Mouse (Mus musculus) midbrain, embryonic 13.5 days (tissue): Measurements from ENCODE around the gene Naga. TPM values are rescaled to one million over a fixed set of nuclear protein-coding genes. Genes with fewer than 3 reads are reported as not detected.
A peak's percentile ranks its signal among the peaks of the same experiment; 100 is the strongest.

Experiments used
- ATAC-seq: fragments of 200-750 bp; cut with Nextera tagmentation; 2 replicates; pipeline ENCODE4 v1.8.0; 2017; ENCODE audit warnings: mild to moderate bottlenecking, moderate TSS enrichment, moderate library complexity
- H3K27ac ChIP-seq: fragments of 300-500 bp; sonication (generic); 2 replicates; pipeline ENCODE4 v1.5.1; 2015; ENCODE audit warnings: inconsistent platforms, mild to moderate bottlenecking, moderate library complexity
- H3K27me3 ChIP-seq: fragments of 300-500 bp; sonication (generic); 2 replicates; pipeline ENCODE4 v1.6.1; 2015; ENCODE audit warnings: mild to moderate bottlenecking, inconsistent platforms
- H3K36me3 ChIP-seq: fragments of 300-500 bp; sonication (generic); 2 replicates; pipeline ENCODE4 v1.6.1; 2015; ENCODE audit warnings: mild to moderate bottlenecking, inconsistent platforms
- H3K4me1 ChIP-seq: fragments of 300-500 bp; sonication (generic); replicated peaks from 2 replicates; pipeline ENCODE4 v1.6.1; 2015; ENCODE audit warnings: inconsistent platforms
- H3K4me2 ChIP-seq: fragments of 300-500 bp; sonication (generic); replicated peaks from 2 replicates; pipeline ENCODE4 v1.6.1; 2015; ENCODE audit warnings: moderate library complexity, mild to moderate bottlenecking, inconsistent platforms
- H3K4me3 ChIP-seq: fragments of 300-500 bp; sonication (generic); replicated peaks from 2 replicates; pipeline ENCODE4 v1.5.1; 2015; ENCODE audit warnings: mild to moderate bottlenecking, inconsistent platforms
- H3K9ac ChIP-seq: fragments of 300-500 bp; sonication (generic); replicated peaks from 2 replicates; pipeline ENCODE4 v1.6.1; 2015; ENCODE audit warnings: mild to moderate bottlenecking, inconsistent platforms
- H3K9me3 ChIP-seq: fragments of 300-500 bp; sonication (generic); 2 replicates; pipeline ENCODE4 v1.6.1; 2016; ENCODE audit warnings: mild to moderate bottlenecking, inconsistent platforms
- whole genome bisulfite sequencing: fragments of 180-500 bp; shearing (Covaris S2); methylation state at CpG from one replicate; pipeline ENCODE4 v1.1.7; 2015; 5-methylcytosine and 5-hydroxymethylcytosine counted together
- polyA plus RNA-seq: library from polyadenylated mRNA; unstranded; fragments of >200 nt; fragmentation: Nextera tagmentation; extraction: Ambion mirVana; gene quantifications from 2 replicates; pipeline ENCODE4 v1.2.1, GENCODE M21; 2015

Gene Naga
- polyA plus RNA-seq = 18.1 and 22.7 TPM in 2 replicates

DNA sequence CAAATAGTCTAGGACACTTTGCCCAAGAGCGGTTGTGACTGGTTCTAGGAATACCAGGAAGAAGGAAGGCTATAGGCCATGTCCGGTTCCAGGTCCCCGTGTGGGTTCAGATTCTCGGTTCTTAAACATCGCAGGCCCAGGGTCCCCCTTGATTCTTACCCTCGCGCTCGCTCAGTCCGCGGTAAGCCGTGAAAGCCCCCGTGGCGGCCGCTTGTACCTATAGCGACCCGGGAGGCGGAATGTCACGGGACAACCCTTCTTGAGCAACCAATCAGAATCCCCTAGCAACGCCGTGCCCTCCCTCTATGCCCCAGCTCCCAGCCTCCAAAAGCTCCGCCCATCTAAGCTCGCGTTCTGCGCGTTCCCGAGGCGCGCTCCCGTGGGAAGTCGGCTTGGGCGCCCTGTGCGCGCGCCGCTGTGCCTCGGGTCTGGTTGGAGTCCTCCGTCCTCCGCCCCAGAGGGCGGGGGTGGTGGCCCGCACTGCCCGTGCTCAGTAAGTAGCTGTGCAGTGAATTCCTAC is at the start of gene Naga, which contains the start of the genes Pheta2 and Smdt1:
Gene Naga, minus strand, starts transcription at position 333 of the 520 bp plus-strand sequence.
Gene Pheta2, plus strand, starts transcription at position 350 of the 520 bp plus-strand sequence.
Gene Smdt1, plus strand, starts transcription at position 367 of the 520 bp plus-strand sequence.
- Histone ChIP-seq H3K9ac (peak within 1 kb of the TSS; percentile 67), H3K27ac (0 out of 2 replicates have a peak within 1 kb of the TSS, but pooled peaks have one; percentile 5), H3K4me1 (peaks cover 29% of the 10 kb centered on the region), H3K9me3 (no peaks in the 10 kb centered on the region), H3K4me2 (peak within 1 kb of the TSS; percentile 66), H3K27me3 (peaks cover 24% of the 10 kb centered on the region), H3K4me3 (peak within 1 kb of the TSS; percentile 54), H3K36me3 (peaks cover 18% of the 10 kb centered on the region)
- ATAC-seq = peak; percentile 84
- WGBS = under 1% methylated on average over 41 of the region's 41 CpGs

GRCm38 (mm10) chr15:82385729-82386128 is 47.0 kb upstream of the Naga start:
- Histone ChIP-seq H3K9me3 (no peaks in the 10 kb centered on the region), H3K27ac (no peak overlapping the region), H3K4me1 (peaks cover 5% of the 10 kb centered on the region), H3K36me3 (no peaks in the 10 kb centered on the region), H3K27me3 (no peaks in the 10 kb centered on the region), H3K4me2 (no peak overlapping the region), H3K9ac (no peak overlapping the region), H3K4me3 (no peak overlapping the region)
- no peak for ATAC-seq
- WGBS = 92% methylated on average over 2 of the region's 2 CpGs

DNA sequence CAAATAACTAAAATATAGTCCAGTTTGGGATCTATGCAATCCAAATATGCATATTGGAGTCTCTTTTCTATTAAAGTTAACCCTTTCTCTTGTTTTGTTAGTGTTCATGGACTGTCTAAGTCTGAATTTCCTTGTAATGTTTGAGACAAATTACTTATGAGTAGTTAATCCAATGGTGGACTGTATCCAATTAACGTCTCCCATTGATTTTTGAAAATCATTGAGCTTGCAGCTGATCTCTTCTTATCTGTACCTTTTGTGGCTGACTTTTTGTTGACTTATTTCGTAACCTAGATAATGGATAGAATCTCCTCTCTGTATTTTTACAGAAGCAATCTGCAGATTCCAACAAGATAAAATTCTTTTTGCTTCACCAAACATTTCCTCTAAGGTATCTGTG is 43.7 kb upstream of the Naga start:
- Histone ChIP-seq H3K27me3 (no peaks in the 10 kb centered on the region), H3K4me3 (no peak overlapping the region), H3K9ac (no peak overlapping the region), H3K36me3 (no peaks in the 10 kb centered on the region), H3K4me1 (peaks cover 9% of the 10 kb centered on the region), H3K9me3 (no peaks in the 10 kb centered on the region), H3K4me2 (no peak overlapping the region), H3K27ac (no peak overlapping the region)
- WGBS = 91% methylated on average over 2 of the region's 2 CpGs
- no peak for ATAC-seq

GRCm38 (mm10) chr15:82380714-82381062 is 42.0 kb upstream of the Naga start:
- H3K27ac ChIP-seq = no peak overlapping the region
- 0 out of 2 replicates have a peak, but pooled peaks have one; percentile 20 for ATAC-seq
- H3K4me1 ChIP-seq = peaks cover 16% of the 10 kb centered on the region
- 0 out of 2 replicates have a peak overlapping the region, but pooled peaks have one; percentile 44 for H3K9ac ChIP-seq
- H3K36me3 ChIP-seq = no peaks in the 10 kb centered on the region
- 31% methylated on average over 7 of the region's 7 CpGs for WGBS
- peak overlapping the region; percentile 59 for H3K4me2 ChIP-seq
- peak overlapping the region; percentile 33 for H3K4me3 ChIP-seq
- no peaks in the 10 kb centered on the region for H3K27me3 ChIP-seq
- no peaks in the 10 kb centered on the region for H3K9me3 ChIP-seq

GRCm38 (mm10) chr15:82379871-82380713 is 41.4 kb upstream of the Naga start, which contains the start of gene Cyp2d22:
TSS of gene Cyp2d22 (minus strand) at chr15:82380260.
- H3K27ac ChIP-seq = no peak within 1 kb of the TSS
- H3K36me3 ChIP-seq = no peaks in the 10 kb centered on the region
- peak within 1 kb of the TSS; percentile 44; the same call in 1 of the 2 replicates for H3K9ac ChIP-seq
- H3K4me2 ChIP-seq = peak within 1 kb of the TSS; percentile 59
- 2% methylated on average over 18 of the region's 24 CpGs for WGBS
- H3K4me1 ChIP-seq = peaks cover 16% of the 10 kb centered on the region
- peak within 1 kb of the TSS; percentile 33 for H3K4me3 ChIP-seq
- no peaks in the 10 kb centered on the region for H3K27me3 ChIP-seq
- peak; percentile 69 for ATAC-seq
- H3K9me3 ChIP-seq = no peaks in the 10 kb centered on the region

DNA sequence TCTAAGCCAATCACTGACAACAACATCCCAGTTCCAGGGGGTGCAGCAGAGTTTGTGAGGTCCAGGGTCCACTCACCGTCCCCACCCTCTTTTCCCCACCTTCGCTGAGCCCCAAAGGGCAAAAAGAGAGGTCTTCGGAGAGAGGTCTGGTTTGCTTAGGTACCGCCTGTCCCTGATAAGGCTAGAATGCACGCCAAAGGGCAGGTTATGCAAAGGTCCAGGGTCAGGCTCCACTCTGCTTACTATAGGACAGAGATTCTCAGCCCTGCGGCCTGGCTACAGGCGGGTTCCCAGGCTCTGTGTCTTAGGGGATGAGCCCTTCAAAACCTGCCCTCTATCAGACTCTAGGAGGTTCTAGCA is 40.8 kb upstream of the Naga start:
- no peak; the same call in none of the 2 replicates for ATAC-seq
- Histone ChIP-seq H3K4me3 (peak overlapping the region; percentile 33), H3K27ac (no peak overlapping the region), H3K4me1 (peaks cover 16% of the 10 kb centered on the region), H3K36me3 (no peaks in the 10 kb centered on the region), H3K9ac (no peak overlapping the region), H3K27me3 (no peaks in the 10 kb centered on the region), H3K9me3 (no peaks in the 10 kb centered on the region), H3K4me2 (peak overlapping the region; percentile 59)
- 20% methylated on average over 7 of the region's 7 CpGs for WGBS

- H3K9ac ChIP-seq = no peak overlapping the region
- H3K9me3 ChIP-seq = no peaks in the 10 kb centered on the region
- no peak overlapping the region for H3K4me3 ChIP-seq
- WGBS = 52% methylated on average over 15 of the region's 15 CpGs
- H3K4me1 ChIP-seq = peaks cover 16% of the 10 kb centered on the region
- H3K27me3 ChIP-seq = no peaks in the 10 kb centered on the region
- ATAC-seq = no peak
- no peak overlapping the region for H3K4me2 ChIP-seq
- no peak overlapping the region for H3K27ac ChIP-seq
- H3K36me3 ChIP-seq = no peaks in the 10 kb centered on the region
Observed at GRCm38 (mm10) chr15:82378261-82379180, 39.8 kb upstream of the Naga start.

- Histone ChIP-seq H3K9me3 (no peaks in the 10 kb centered on the region), H3K9ac (no peak overlapping the region), H3K4me2 (no peak overlapping the region), H3K27ac (no peak overlapping the region), H3K4me1 (peaks cover 16% of the 10 kb centered on the region), H3K27me3 (no peaks in the 10 kb centered on the region), H3K36me3 (no peaks in the 10 kb centered on the region), H3K4me3 (no peak overlapping the region)
- no peak for ATAC-seq
- 75% methylated on average over 5 of the region's 5 CpGs for WGBS
Observed at GRCm38 (mm10) chr15:82377701-82378100, 39.0 kb upstream of the Naga start.

DNA sequence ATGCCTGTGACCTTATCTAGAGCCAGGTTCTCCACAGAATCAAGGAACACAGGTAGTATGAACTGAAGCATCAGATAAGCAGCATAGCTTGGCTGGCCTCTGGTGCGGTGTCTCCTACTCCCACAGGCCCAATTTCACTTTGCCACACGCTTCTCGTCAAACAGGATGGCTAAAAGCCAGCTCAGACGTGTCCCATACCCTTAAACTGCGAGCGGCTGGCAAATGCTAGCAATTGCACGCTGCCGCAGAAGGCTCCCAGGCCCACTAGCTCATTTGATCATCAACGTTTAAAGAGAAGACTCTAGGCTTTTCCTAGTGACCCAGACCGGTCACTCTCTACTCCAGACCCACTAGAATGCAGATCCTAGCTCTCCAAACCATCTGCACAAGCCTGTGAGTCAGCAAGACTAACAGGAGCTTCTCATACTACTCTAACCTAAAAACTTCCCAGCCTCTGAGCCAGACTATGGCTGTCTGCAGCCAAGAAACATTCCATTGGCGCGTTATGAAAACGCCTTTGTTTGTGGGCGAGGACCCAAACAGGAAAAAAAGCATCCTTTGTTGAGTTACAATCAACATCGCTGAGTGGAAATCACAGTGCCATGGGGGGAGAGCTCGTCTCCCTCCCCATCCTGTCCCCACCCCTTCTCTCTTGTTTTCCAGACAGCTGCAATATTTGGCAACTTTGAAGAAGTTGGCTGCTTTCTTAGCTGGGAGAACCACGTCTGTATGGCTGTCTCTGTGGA is 37.8 kb upstream of the Naga start:
- Histone ChIP-seq H3K36me3 (no peaks in the 10 kb centered on the region), H3K27ac (0 out of 2 replicates have a peak overlapping the region, but pooled peaks have one; percentile 19), H3K4me1 (peaks cover 16% of the 10 kb centered on the region), H3K9me3 (no peaks in the 10 kb centered on the region), H3K4me3 (no peak overlapping the region), H3K9ac (no peak overlapping the region), H3K27me3 (no peaks in the 10 kb centered on the region), H3K4me2 (no peak overlapping the region)
- WGBS = 63% methylated on average over 17 of the region's 17 CpGs
- no peak for ATAC-seq

DNA sequence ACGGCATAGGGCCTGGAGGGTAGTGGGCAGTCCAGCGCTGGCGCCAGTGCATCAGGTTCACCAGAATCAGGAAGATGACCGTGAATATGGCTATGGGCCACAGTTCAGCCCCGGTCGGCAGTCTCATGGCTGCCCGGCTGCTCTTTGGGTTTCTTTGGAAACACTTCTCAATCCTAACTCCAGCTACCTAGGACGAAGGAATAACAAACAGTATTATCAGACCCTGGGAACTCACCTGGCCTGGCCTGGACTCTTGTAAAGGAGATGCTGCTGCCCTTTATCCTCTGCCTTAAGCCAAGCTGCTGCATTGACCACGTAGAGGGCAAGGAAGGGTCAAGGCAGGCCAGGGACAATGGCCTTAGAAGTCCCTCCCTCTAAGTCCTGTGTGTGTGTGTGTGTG is 37.1 kb upstream of the Naga start:
- Histone ChIP-seq H3K27me3 (no peaks in the 10 kb centered on the region), H3K4me3 (no peak overlapping the region), H3K36me3 (no peaks in the 10 kb centered on the region), H3K4me2 (no peak overlapping the region), H3K4me1 (peaks cover 12% of the 10 kb centered on the region), H3K9ac (no peak overlapping the region), H3K9me3 (no peaks in the 10 kb centered on the region), H3K27ac (no peak overlapping the region)
- 88% methylated on average over 9 of the region's 9 CpGs for WGBS
- no peak for ATAC-seq

DNA sequence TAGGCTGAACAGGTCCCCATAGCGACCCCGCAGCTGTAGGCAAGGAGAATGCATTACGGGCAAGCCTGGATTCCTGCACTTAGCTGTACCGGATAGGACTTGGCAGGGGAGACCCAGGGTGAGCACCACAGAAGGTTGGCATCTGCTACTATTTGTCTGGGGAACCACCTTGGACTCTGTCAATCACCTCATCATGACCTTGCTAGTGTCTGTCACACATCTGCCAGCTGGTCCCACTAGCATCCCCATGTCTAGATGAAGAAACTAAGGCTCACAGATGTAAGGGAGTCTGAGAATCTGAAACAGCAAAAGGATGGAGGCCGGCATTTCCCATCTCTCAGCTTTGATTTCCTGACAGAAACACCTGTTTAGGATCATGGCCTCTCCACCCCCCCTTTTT is 35.7 kb upstream of the Naga start:
- no peak overlapping the region for H3K4me3 ChIP-seq
- WGBS = 76% methylated on average over 5 of the region's 5 CpGs
- H3K4me2 ChIP-seq = no peak overlapping the region
- H3K36me3 ChIP-seq = no peaks in the 10 kb centered on the region
- H3K9ac ChIP-seq = no peak overlapping the region
- no peak for ATAC-seq
- peaks cover 7% of the 10 kb centered on the region for H3K4me1 ChIP-seq
- H3K9me3 ChIP-seq = no peaks in the 10 kb centered on the region
- H3K27ac ChIP-seq = no peak overlapping the region
- H3K27me3 ChIP-seq = no peaks in the 10 kb centered on the region
